Mouse (Mus musculus) liver, adult 2 months (tissue): ENCODE measurements around the gene Slc17a8. TPM values are rescaled to one million over a fixed set of nuclear protein-coding genes. Genes with fewer than 3 reads are reported as not detected.

Source experiments
- DNase-seq: peaks from one replicate; pipeline ENCODE4 v3.0.0-alpha.2; 2011; ENCODE audit warnings: low read depth, low spot score; ENCODE audit errors: extremely low read depth
- H3K27ac ChIP-seq: fragments of 200-500 bp; replicated peaks from 2 replicates; pipeline ENCODE4 v1.5.1; 2012; ENCODE audit warnings: low read depth, mild to moderate bottlenecking, control low read depth, inconsistent platforms, low read length; ENCODE audit not compliant: insufficient read depth
- H3K27me3 ChIP-seq: fragments of 200-500 bp; 2 replicates; pipeline ENCODE4 v1.6.1; 2012; ENCODE audit warnings: mild to moderate bottlenecking, moderate library complexity, low read length, inconsistent platforms; ENCODE audit not compliant: control insufficient read depth, insufficient read depth
- H3K36me3 ChIP-seq: fragments of 200-500 bp; 2 replicates; pipeline ENCODE4 v1.6.1; 2012; ENCODE audit warnings: low read length, inconsistent platforms; ENCODE audit not compliant: control insufficient read depth, insufficient read depth
- H3K4me1 ChIP-seq: fragments of 200-500 bp; 2 replicates; pipeline ENCODE4 v1.6.1; 2011; ENCODE audit warnings: low read length; ENCODE audit not compliant: control insufficient read depth, insufficient read depth
- H3K4me3 ChIP-seq: fragments of 200-500 bp; 2 replicates; pipeline ENCODE4 v1.5.1; 2011; ENCODE audit warnings: low read depth, mild to moderate bottlenecking, control low read depth, low read length, moderate library complexity; ENCODE audit not compliant: insufficient read depth
- H3K79me2 ChIP-seq: fragments of 200-500 bp; 2 replicates; pipeline ENCODE4 v1.6.1; 2012; ENCODE audit warnings: inconsistent platforms, mild to moderate bottlenecking, low read length, moderate library complexity; ENCODE audit not compliant: control insufficient read depth, insufficient read depth
- H3K9ac ChIP-seq: fragments of 200-500 bp; 2 replicates; pipeline ENCODE4 v1.6.1; 2012; ENCODE audit warnings: low read depth, mild to moderate bottlenecking, control low read depth, inconsistent platforms, low read length
- CTCF ChIP-seq: fragments of 200-500 bp; IDR thresholded peaks from 2 replicates; pipeline ENCODE4 v1.5.1; 2011; ENCODE audit warnings: low read depth, low read length, control low read depth
- POLR2A ChIP-seq: fragments of 200-500 bp; IDR thresholded peaks from 2 replicates; pipeline ENCODE4 v1.6.1; 2011; ENCODE audit warnings: low read length, control low read depth; ENCODE audit not compliant: insufficient read depth; ENCODE audit errors: extremely low read depth
- WGBS: fragments of 180-500 bp; shearing (Covaris S2); methylation state at CpG from one replicate; pipeline ENCODE4 v1.1.7; 2018; 5-methylcytosine and 5-hydroxymethylcytosine counted together
- polyA plus RNA-seq: library from polyadenylated mRNA; depleted of rRNA; stranded (reverse); fragments of >200 nt; gene quantifications from 2 replicates; pipeline ENCODE4 v1.2.3, GENCODE M21; 2012
- total RNA-seq: library from RNA; depleted of rRNA; stranded (reverse); fragments of >200 nt; gene quantifications from 2 replicates; pipeline ENCODE4 v1.2.3, GENCODE M21; 2014

Slc17a8 gene
- total and polyA plus RNA-seq, 2 experiments = 1.1 to 2.9 TPM

DNA sequence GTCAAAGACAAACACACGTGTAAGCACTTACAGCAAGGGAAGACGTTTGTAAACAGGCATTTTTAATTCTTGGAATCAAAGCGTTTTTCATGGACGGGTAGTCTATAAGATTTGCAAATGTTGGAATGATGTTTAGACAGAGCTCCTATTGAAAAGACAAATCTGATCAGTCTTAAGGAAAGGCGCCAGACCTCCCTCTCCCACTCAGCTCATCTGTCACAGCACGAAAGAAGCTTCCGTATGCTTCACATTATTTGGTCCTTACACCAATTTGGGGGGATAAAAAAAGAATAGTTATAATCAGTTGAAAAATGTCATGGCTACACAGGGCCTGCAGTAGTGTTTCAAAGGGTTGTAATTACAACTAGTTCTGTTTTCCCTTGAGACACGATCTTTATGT lies 31.9 kb upstream of the Slc17a8 start:
- no peak overlapping the region for H3K9ac ChIP-seq
- H3K36me3 ChIP-seq = peaks cover 51% of the 10 kb centered on the region
- no peak overlapping the region for H3K4me3 ChIP-seq
- WGBS = 92% methylated on average over 8 of the region's 8 CpGs
- no peak overlapping the region for H3K27ac ChIP-seq
- DNase-seq = no peak
- no peaks in the 10 kb centered on the region for H3K27me3 ChIP-seq
- TF ChIP-seq CTCF = no peak
- TF ChIP-seq POLR2A = no peak
- peaks cover 5% of the 10 kb centered on the region; the same call in 1 of the 2 replicates for H3K4me1 ChIP-seq
- H3K79me2 ChIP-seq = no peaks in the 10 kb centered on the region

DNA sequence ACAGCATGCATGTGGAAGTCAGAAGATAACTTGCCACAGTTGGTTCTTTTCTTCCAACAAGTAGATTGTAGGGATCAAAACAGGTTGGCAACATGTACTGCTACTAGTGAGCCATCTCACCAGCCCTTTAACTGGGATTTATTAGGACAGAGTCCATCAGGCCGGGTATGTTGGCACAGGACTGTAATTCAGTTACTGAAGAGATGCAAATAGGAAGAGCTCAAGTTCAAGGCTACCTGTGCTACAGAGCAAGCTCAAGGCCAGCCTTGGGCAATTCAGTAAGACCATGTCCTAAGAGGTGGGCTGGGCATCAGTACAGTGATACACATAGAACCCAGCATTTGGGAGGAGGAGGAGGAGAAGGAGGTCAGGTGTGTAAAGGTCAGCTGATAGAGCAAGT lies 30.6 kb upstream of the Slc17a8 start:
- Histone ChIP-seq H3K27me3 (no peaks in the 10 kb centered on the region), H3K9ac (no peak overlapping the region), H3K27ac (no peak overlapping the region), H3K4me3 (no peak overlapping the region), H3K79me2 (no peaks in the 10 kb centered on the region), H3K36me3 (peaks cover 43% of the 10 kb centered on the region), H3K4me1 (peaks cover 14% of the 10 kb centered on the region)
- peak; percentile 76 for DNase-seq
- 30% methylated on average over 1 of the region's 1 CpGs for WGBS
- TF ChIP-seq POLR2A = no peak
- TF ChIP-seq CTCF = no peak

DNA sequence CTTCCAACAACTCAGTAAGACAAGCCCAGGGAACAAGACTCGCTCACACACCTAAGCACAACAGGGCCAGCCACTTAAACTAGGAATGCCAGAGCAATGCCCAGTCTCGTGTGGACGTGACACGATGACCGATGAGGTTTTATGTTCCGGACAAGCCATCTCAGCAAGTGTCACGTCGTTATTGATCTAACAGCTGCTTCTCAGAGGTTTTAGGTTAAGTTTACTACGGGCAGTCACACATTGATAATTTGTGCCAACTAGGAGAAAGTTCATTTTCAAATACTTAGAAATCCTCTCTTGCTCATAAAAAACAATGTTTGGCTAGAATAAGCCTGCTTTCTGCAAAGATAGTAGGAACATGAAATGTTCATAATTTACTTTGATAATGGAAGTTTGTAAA lies 25.9 kb upstream of the Slc17a8 start:
- TF ChIP-seq CTCF = no peak
- no peak for TF ChIP-seq POLR2A
- Histone ChIP-seq H3K27ac (no peak overlapping the region; the same call in 1 of the 2 replicates), H3K27me3 (no peaks in the 10 kb centered on the region), H3K9ac (no peak overlapping the region), H3K4me3 (no peak overlapping the region), H3K4me1 (peaks cover 16% of the 10 kb centered on the region), H3K79me2 (no peaks in the 10 kb centered on the region), H3K36me3 (peaks cover 37% of the 10 kb centered on the region)
- DNase-seq = peak; percentile 83
- WGBS = 31% methylated on average over 9 of the region's 9 CpGs

DNA sequence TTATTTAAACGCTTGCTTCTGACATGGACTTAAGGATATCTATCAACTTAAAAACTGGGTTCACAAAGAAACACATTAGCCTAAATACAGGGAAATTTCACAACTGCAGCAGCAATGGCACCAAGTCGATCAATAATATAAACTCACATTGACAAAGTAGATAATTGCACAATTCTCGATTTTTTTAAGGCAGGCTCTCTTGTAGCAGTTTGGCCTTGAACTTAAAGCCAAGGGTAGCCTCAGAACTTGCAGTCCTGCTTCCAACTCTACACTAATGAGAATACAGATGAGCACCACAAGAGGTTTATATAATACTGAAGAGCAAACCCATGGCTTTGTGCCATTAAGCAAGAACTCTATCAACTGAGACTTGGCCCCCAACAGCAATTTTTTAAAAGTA lies 15.9 kb upstream of the Slc17a8 start:
- 17% methylated on average over 3 of the region's 3 CpGs for WGBS
- Histone ChIP-seq H3K4me1 (peaks cover 32% of the 10 kb centered on the region), H3K9ac (no peak overlapping the region), H3K79me2 (no peaks in the 10 kb centered on the region), H3K27me3 (no peaks in the 10 kb centered on the region), H3K4me3 (no peak overlapping the region), H3K27ac (peak overlapping the region; percentile 99), H3K36me3 (peaks cover 17% of the 10 kb centered on the region)
- peak; percentile 95 for DNase-seq
- TF ChIP-seq POLR2A (no peak), CTCF (no peak)

DNA sequence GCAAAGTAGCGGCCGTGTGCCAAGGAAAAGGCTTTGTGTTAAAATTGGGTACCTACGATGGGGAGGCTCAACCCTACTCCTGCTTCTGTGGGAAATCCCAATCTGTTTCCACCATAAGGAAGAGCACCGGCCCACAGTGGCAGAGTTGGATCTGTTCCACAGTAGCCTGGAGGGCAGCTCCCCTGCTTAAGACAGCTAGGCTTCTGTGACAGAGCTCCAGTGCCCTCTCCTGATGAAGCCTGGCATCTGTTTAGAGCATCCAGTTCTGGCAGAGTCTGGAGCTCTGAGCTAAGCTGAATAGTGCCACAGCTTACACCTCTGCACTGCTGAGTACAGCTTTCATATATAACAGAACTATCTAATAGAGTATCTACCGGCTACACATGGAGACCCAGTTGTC lies 14.0 kb upstream of the Slc17a8 start:
- H3K4me1 ChIP-seq = peaks cover 40% of the 10 kb centered on the region
- H3K27me3 ChIP-seq = no peaks in the 10 kb centered on the region
- H3K9ac ChIP-seq = peak overlapping the region; percentile 37
- peak; percentile 89 for DNase-seq
- TF ChIP-seq POLR2A (no peak), CTCF (peak; percentile 80)
- peaks cover 2% of the 10 kb centered on the region; the same call in 1 of the 2 replicates for H3K36me3 ChIP-seq
- H3K27ac ChIP-seq = peak overlapping the region; percentile 100
- H3K4me3 ChIP-seq = no peak overlapping the region
- peaks cover 4% of the 10 kb centered on the region; the same call in 1 of the 2 replicates for H3K79me2 ChIP-seq
- WGBS = 44% methylated on average over 5 of the region's 5 CpGs

GRCm38 (mm10) chr10:89633736-89634426 lies 12.8 kb upstream of the Slc17a8 start:
- no peak overlapping the region for H3K4me3 ChIP-seq
- H3K27me3 ChIP-seq = no peaks in the 10 kb centered on the region
- peak overlapping the region; percentile 100 for H3K27ac ChIP-seq
- H3K36me3 ChIP-seq = no peaks in the 10 kb centered on the region; the same call in 1 of the 2 replicates
- peak; percentile 96 for DNase-seq
- peaks cover 7% of the 10 kb centered on the region; the same call in 1 of the 2 replicates for H3K79me2 ChIP-seq
- WGBS = 38% methylated on average over 7 of the region's 7 CpGs
- peak overlapping the region; percentile 81 for H3K9ac ChIP-seq
- TF ChIP-seq POLR2A (no peak), CTCF (no peak)
- peaks cover 44% of the 10 kb centered on the region for H3K4me1 ChIP-seq
